Mouse (Mus musculus) neural tube, embryonic 15.5 days (tissue): Measurements from ENCODE around the gene Cyp21a1. TPM values are rescaled to one million over a fixed set of nuclear protein-coding genes. Genes with fewer than 3 reads are reported as not detected.
"Not testable (repeated sequence)": the region's sequence is repeated elsewhere in the genome, so short reads cannot be mapped to it uniquely, and the experiment has no call there.

Experiments
- ATAC-seq: fragments of 200-750 bp; cut with Nextera tagmentation; 2 replicates; pipeline ENCODE4 v1.8.0; 2017; ENCODE audit warnings: mild to moderate bottlenecking, moderate TSS enrichment, moderate library complexity; ENCODE audit not compliant: low FRiP score
- H3K27ac ChIP-seq: fragments of 300-500 bp; sonication (generic); replicated peaks from 2 replicates; pipeline ENCODE4 v1.5.1; 2015; ENCODE audit warnings: mild to moderate bottlenecking, inconsistent platforms
- H3K27me3 ChIP-seq: fragments of 300-500 bp; sonication (generic); replicated peaks from 2 replicates; pipeline ENCODE4 v1.6.1; 2015; ENCODE audit warnings: inconsistent platforms
- H3K36me3 ChIP-seq: fragments of 300-500 bp; sonication (generic); 2 replicates; pipeline ENCODE4 v1.6.1; 2015; ENCODE audit warnings: inconsistent platforms
- H3K4me1 ChIP-seq: fragments of 300-500 bp; sonication (generic); 2 replicates; pipeline ENCODE4 v1.6.1; 2015; ENCODE audit warnings: inconsistent platforms
- H3K4me2 ChIP-seq: fragments of 300-500 bp; sonication (generic); 2 replicates; pipeline ENCODE4 v1.6.1; 2015; ENCODE audit warnings: inconsistent platforms, mild to moderate bottlenecking, moderate library complexity
- H3K4me3 ChIP-seq: fragments of 300-500 bp; sonication (generic); replicated peaks from 2 replicates; pipeline ENCODE4 v1.5.1; 2015; ENCODE audit warnings: mild to moderate bottlenecking, inconsistent platforms
- H3K9ac ChIP-seq: fragments of 300-500 bp; sonication (generic); replicated peaks from 2 replicates; pipeline ENCODE4 v1.6.1; 2015; ENCODE audit warnings: mild to moderate bottlenecking, inconsistent platforms
- H3K9me3 ChIP-seq: fragments of 300-500 bp; sonication (generic); replicated peaks from 2 replicates; pipeline ENCODE4 v1.6.1; 2016; ENCODE audit warnings: inconsistent platforms
- WGBS: fragments of 180-500 bp; shearing (Covaris S2); methylation state at CpG from one replicate; pipeline ENCODE4 v1.1.7; 2015; ENCODE audit warnings: mixed read lengths; 5-methylcytosine and 5-hydroxymethylcytosine counted together
- polyA plus RNA-seq: library from polyadenylated mRNA; unstranded; fragments of >200 nt; fragmentation: Nextera tagmentation; extraction: Ambion mirVana; gene quantifications from 2 replicates; pipeline ENCODE4 v1.2.1, GENCODE M21; 2015

The Cyp21a1 gene
- polyA plus RNA-seq, 1 experiment from 2014 or later: not detected

- WGBS: 4% methylated on average over 42 of the region's 48 CpGs
- Histone ChIP-seq H3K27ac (peak overlapping the region; percentile 84), H3K27me3 (no peaks in the 10 kb centered on the region), H3K9me3 (no peaks in the 10 kb centered on the region), H3K4me1 (peaks cover 38% of the 10 kb centered on the region), H3K4me3 (peak overlapping the region; percentile 86), H3K36me3 (peaks cover 48% of the 10 kb centered on the region), H3K9ac (peak overlapping the region; percentile 79), H3K4me2 (peak overlapping the region; percentile 95)
- peak; percentile 81 for ATAC-seq
These were observed 31.9 kb upstream of the Cyp21a1 start for GRCm38 (mm10) chr17:34836155-34836855.

- Histone ChIP-seq H3K36me3 (peaks cover 72% of the 10 kb centered on the region), H3K4me1 (peaks cover 16% of the 10 kb centered on the region)
- H3K9me3 ChIP-seq, H3K27me3 ChIP-seq, H3K9ac ChIP-seq, ATAC-seq, H3K27ac ChIP-seq, H3K4me2 ChIP-seq, H3K4me3 ChIP-seq: not testable (repeated sequence)
- WGBS: 94% methylated on average over 1 of the region's 1 CpGs
These were observed 26.4 kb upstream of the Cyp21a1 start for GRCm38 (mm10) chr17:34830776-34831175.

- no peak overlapping the region for H3K27ac ChIP-seq
- no peaks in the 10 kb centered on the region for H3K9me3 ChIP-seq
- WGBS: 76% methylated on average over 7 of the region's 7 CpGs
- H3K4me2 ChIP-seq: no peak overlapping the region
- no peak overlapping the region for H3K4me3 ChIP-seq
- no peaks in the 10 kb centered on the region for H3K4me1 ChIP-seq
- ATAC-seq: no peak
- H3K36me3 ChIP-seq: no peaks in the 10 kb centered on the region
- no peaks in the 10 kb centered on the region for H3K27me3 ChIP-seq
- H3K9ac ChIP-seq: no peak overlapping the region
These were observed 10.5 kb upstream of the Cyp21a1 start for GRCm38 (mm10) chr17:34814818-34815370.

GRCm38 (mm10) chr17:34813747-34814146, 9.4 kb upstream of the Cyp21a1 start:
- not testable (repeated sequence) for H3K36me3 ChIP-seq, H3K4me3 ChIP-seq, H3K9me3 ChIP-seq, H3K4me1 ChIP-seq, ATAC-seq, H3K27ac ChIP-seq, H3K9ac ChIP-seq, H3K4me2 ChIP-seq, H3K27me3 ChIP-seq
- 67% methylated on average over 12 of the region's 12 CpGs for WGBS

GRCm38 (mm10) chr17:34811275-34811674, 6.9 kb upstream of the Cyp21a1 start:
- 76% methylated on average over 15 of the region's 15 CpGs for WGBS
- ATAC-seq: no peak
- no peak overlapping the region for H3K27ac ChIP-seq
- H3K9ac ChIP-seq: no peak overlapping the region
- no peak overlapping the region for H3K4me3 ChIP-seq
- no peaks in the 10 kb centered on the region for H3K27me3 ChIP-seq
- no peaks in the 10 kb centered on the region for H3K36me3 ChIP-seq
- no peaks in the 10 kb centered on the region for H3K4me1 ChIP-seq
- no peak overlapping the region for H3K4me2 ChIP-seq
- H3K9me3 ChIP-seq: no peaks in the 10 kb centered on the region

GRCm38 (mm10) chr17:34810811-34811210, 6.5 kb upstream of the Cyp21a1 start:
- WGBS: 86% methylated on average over 8 of the region's 8 CpGs
- not testable (repeated sequence) for H3K9me3 ChIP-seq, H3K27me3 ChIP-seq, H3K27ac ChIP-seq, ATAC-seq, H3K9ac ChIP-seq, H3K36me3 ChIP-seq, H3K4me3 ChIP-seq, H3K4me2 ChIP-seq, H3K4me1 ChIP-seq

- not testable (repeated sequence) for H3K27me3 ChIP-seq, H3K4me3 ChIP-seq, H3K27ac ChIP-seq, H3K9ac ChIP-seq, H3K4me2 ChIP-seq, ATAC-seq, H3K36me3 ChIP-seq, H3K9me3 ChIP-seq, H3K4me1 ChIP-seq
- 90% methylated on average over 5 of the region's 5 CpGs for WGBS
These were observed 6.0 kb upstream of the Cyp21a1 start for GRCm38 (mm10) chr17:34810411-34810810.

- Histone ChIP-seq H3K36me3 (no peaks in the 10 kb centered on the region), H3K27me3 (no peaks in the 10 kb centered on the region), H3K4me2 (no peak overlapping the region), H3K27ac (no peak overlapping the region), H3K9ac (no peak overlapping the region), H3K4me3 (no peak overlapping the region), H3K9me3 (0 out of 2 replicates have a peak, but pooled peaks cover 4% of the 10 kb centered on the region), H3K4me1 (no peaks in the 10 kb centered on the region)
- no peak for ATAC-seq
- WGBS: 88% methylated on average over 6 of the region's 6 CpGs
These were observed 4.3 kb upstream of the Cyp21a1 start for GRCm38 (mm10) chr17:34808599-34809205.

- H3K9ac ChIP-seq: no peak overlapping the region
- no peak overlapping the region for H3K27ac ChIP-seq
- WGBS: 80% methylated on average over 3 of the region's 3 CpGs
- ATAC-seq: no peak
- no peak overlapping the region for H3K4me3 ChIP-seq
- no peak overlapping the region for H3K4me2 ChIP-seq
- H3K27me3 ChIP-seq: no peaks in the 10 kb centered on the region
- no peaks in the 10 kb centered on the region for H3K4me1 ChIP-seq
- no peaks in the 10 kb centered on the region for H3K36me3 ChIP-seq
- 0 out of 2 replicates have a peak, but pooled peaks cover 4% of the 10 kb centered on the region for H3K9me3 ChIP-seq
These were observed 2.8 kb upstream of the Cyp21a1 start for GRCm38 (mm10) chr17:34807176-34807575.

- Histone ChIP-seq H3K4me1 (no peaks in the 10 kb centered on the region), H3K4me2 (no peak overlapping the region), H3K36me3 (no peaks in the 10 kb centered on the region), H3K27me3 (no peaks in the 10 kb centered on the region), H3K27ac (no peak overlapping the region), H3K9me3 (0 out of 2 replicates have a peak, but pooled peaks cover 4% of the 10 kb centered on the region), H3K9ac (no peak overlapping the region), H3K4me3 (no peak overlapping the region)
- 75% methylated on average over 6 of the region's 6 CpGs for WGBS
- no peak for ATAC-seq
These were observed 656 bp upstream of the Cyp21a1 start for GRCm38 (mm10) chr17:34804871-34805562.

- H3K4me2 ChIP-seq, H3K27me3 ChIP-seq, ATAC-seq, H3K4me3 ChIP-seq, H3K27ac ChIP-seq, H3K9me3 ChIP-seq, H3K9ac ChIP-seq, H3K36me3 ChIP-seq, H3K4me1 ChIP-seq: not testable (repeated sequence)
- 96% methylated on average over 6 of the region's 6 CpGs for WGBS
These were observed 994 bp downstream of the Cyp21a1 start for GRCm38 (mm10) chr17:34803367-34803766.

- not testable (repeated sequence) for H3K4me2 ChIP-seq, ATAC-seq, H3K4me3 ChIP-seq, H3K36me3 ChIP-seq, H3K27me3 ChIP-seq, H3K4me1 ChIP-seq, H3K9ac ChIP-seq, H3K9me3 ChIP-seq, H3K27ac ChIP-seq
- 91% methylated on average over 9 of the region's 9 CpGs for WGBS
These were observed 1.6 kb downstream of the Cyp21a1 start for GRCm38 (mm10) chr17:34802756-34803155.
